Mouse (Mus musculus): Measurements from ENCODE around the gene Zfp503.

The Zfp503 gene

DNA sequence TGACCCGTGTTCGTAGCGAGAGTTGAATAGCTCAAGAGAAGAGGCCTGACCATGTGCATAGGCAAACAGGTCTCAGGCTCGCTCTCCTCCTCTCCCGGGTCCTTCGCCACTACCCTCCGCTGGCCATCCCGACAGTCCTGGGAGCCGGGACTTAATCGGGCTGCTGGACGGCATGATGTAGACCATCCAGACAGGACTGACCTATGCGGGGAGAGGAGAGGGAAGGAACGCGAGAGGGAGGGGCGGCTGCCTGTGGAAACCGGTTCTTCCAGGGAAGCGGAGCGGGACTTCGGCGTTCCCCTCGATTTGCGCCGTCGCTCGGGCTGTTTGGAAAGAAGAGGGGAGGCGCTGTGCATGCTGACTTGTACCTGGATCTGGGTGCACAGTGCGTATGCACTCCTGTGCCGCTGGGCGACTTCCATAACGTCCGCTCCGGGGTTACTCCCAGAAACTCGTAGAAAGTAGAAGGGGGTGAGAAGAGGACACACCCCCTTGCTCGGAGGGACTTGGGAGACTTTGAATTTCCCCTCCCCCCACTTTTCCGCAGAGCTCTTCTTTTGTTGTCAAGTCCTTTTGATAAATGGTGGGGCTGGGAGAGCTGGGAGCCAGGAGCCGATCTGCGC is at the start of gene Zfp503:
TSS of gene Zfp503 (minus strand) at position 311 of the 623 bp plus-strand sequence.
- peak; percentile 83 to 85 for DNase-seq

DNA sequence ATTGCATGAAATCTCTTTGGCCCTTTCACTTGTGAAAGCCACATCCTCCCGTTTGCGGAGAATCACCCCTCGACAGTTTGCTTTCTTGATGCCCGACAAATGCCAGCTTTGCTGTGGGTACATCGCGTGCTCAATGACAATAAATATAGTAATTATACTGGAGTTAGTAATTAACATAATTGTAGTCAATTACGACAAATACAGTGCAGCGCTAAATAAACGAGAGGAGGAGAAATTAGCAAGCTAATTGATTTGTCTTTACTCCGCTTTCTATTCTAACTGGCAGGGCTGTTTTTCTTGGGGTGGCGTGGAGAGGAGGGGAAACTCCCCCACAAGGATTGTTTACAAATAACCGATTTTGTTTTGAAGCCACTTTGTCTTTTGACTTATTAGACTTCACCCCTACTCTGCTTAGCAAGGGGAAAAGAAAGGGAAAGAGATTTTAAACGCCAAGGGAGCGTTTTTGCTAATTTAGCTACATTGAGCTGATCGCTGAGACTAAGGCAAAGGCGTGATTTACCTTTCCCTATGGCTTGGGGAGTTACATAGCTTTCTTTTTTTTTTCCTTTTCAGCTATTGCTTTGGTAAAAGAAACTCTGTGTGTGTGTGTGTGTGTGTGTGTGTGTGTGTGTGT is 48.2 kb upstream of the Zfp503 start:
- DNase-seq: no peak

DNA sequence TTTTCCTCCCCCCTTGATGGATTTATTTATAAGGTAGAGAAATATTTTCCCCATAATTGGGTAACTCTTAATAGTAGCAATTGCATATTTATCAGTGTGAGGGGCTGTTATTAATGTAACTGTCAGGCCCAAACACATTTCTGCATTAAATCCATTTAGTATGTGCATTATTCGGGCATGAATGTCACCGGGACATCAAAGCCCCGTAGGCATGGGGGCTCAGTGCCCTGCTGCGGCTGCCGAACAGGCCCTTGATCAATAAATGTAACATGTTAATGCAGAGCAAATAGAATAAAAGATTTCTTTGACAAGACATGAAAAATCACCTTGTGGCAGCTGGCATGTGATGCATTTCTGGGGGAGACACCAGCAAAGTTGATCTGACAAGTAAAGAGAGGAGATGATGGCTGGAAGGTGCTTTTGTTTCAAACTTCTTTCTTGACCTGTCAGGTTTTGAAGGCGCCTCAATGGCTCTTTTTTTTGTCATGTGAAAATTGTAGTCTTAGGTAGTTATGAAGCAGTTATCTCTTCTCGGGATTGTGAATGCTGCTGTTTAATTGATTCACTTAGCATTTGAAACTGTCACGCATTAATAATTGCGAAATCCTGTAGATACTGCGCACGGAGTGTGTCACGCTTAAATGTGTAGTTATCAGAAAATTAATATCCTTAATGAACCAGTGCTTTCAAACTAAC is 47.5 kb upstream of the Zfp503 start:
- DNase-seq: no peak

DNA sequence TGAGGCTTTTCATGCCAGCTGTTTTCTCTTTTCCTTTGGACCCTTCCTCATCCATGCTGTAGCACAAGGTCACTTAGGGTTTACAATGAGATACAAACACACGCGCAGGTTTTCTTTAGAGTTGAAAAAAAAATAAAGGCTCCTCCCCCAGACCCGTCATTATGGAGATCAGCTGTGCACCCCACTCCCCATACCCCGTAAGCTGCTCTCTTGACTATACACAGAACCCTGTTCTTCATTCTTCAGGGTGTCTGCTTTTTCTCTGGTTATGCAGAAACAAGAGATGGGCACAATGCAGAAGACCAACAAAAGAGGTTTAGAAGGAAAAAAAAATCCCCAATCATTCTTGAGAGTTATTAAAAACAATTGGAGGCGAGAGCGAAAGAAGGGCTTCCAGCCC is 46.9 kb upstream of the Zfp503 start:
- DNase-seq: no peak

DNA sequence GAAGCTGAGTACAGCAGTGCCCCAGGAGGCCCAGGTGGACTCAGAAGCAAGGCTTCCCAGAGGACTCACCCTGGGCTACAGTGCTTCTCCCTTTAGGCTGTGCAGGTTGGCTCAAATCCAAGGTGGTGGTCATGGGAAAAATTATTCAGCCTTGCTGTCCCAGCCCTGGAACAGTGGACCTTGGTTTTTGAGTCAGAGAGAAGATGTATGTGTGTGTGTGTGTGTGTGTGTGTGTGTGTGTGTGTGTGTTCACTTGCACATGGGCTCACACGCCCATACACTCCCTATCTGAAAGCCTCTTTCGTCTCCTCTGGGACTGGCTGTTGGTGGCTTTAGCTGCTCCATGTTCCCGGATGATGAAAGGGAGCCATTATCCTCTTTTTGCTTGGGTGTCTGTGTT is 46.5 kb upstream of the Zfp503 start:
- DNase-seq: no peak

DNA sequence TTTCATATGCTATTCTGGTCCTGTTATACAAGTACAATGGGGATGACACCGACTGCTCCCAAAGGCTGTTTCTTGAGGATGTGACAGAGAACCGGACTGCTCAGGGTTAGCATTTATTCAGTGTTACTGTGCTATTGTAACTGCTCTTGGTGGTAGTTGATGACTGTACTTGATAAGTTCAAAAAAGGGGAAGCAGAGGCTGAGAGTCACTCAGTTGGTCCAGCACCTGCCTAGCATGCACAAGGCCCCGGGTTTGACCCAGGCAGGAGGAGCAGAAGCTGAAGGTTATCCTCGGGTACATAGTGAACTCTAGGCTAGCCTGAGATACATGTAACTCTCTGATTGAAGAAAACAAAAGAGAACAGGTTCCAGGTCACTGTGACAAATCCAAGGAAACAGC is 34.1 kb upstream of the Zfp503 start:
- DNase-seq: no peak

DNA sequence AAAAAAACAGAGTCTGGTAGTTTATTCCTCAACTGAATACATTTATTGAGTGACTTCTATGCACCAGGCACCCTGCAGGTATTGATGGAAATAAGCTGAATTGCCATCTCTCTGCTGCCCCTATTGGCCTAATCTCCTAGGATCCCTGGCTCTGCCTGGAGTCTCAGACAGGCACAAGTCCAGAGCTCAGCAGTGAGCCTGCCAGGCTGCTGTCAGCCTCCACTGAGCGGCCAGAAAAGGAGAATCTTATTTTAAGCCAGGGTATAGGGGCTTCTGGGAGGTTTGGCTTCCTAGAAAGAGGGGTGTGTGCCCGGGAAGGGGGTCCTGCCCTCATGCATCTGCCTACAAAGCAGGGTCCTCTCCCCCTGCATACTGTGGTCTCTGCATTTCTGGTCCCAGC is 31.5 kb upstream of the Zfp503 start:
- DNase-seq: peak; percentile 71 to 78

DNA sequence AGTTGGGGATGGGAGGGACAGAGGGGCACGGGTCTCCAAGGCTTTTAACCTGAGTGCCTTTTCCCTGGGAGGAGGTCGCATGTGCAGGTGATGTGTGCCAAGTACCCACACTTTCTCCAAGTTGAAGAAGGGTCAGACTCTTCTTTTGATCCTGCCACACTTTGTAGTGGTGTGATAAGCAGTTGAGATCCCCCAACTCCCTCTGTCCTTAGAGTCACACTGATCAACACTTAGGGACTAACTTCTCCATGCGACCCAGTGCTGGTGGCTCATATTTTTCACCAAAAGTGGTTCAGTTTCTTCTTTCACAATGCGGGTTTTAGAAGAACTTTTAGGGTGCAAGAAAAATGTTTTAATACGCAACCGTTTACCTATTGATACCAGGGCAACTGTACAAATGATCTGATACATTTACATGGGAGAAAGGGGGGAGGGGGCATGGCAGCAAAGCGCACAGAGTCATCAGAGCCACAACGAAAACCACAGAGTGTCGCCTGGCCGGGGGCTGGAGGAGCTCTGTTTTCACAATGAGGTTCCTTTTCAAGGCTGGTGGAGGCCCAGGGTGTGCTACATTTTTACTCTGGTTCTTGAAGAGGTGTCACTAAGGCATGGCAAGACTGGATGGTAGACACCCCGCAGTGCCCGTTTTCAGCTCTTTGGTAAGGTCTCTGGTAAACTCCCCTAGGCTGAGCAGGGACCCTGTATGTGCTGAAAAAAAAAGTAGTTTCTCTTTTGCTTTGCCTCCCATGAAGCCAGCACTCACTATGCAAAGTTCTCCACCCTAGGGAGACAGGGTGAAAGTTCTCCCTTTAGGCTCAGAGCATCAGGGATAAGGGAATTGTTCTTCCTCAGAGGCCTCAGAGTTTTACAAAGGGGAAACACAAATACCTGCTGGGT is 30.8 kb upstream of the Zfp503 start:
- no peak for DNase-seq

DNA sequence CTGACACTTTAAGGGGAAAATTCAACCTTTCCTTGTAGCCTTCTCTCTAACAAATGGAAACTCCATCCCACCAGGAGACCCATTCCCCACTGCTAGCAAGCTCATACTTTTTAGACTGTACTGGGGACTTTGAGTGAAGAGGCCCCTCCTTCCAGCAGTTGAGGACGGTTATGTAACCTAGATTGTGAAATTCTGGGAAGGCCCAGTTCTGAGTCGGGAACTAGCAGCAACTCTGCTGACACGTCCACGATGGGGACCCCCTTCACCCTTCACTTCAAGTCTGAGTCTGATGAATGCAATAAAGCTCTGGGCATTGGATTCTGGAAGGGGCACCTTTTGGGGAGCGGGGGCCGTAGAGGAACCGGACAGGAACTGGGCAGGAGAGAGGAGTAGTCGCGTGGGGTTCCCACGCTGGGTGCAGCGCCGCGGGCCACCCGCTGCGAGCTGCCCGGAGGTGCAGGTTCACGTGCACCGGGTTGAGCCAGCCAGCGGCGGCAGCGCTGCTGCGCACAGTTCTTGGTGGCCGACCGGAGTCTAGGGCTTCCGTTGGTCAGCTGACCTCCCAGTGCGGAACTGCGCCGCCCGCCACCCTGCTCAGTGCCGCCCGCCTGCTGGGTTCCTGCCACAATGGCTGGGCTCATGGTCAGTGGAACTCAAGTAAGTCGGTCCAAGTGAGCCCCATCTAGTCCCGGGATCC is 30.0 kb upstream of the Zfp503 start, which contains the start of gene Lrmda:
TSS of gene Lrmda (plus strand) at position 461 of the 697 bp plus-strand sequence.
- peak; percentile 83 to 85 for DNase-seq

DNA sequence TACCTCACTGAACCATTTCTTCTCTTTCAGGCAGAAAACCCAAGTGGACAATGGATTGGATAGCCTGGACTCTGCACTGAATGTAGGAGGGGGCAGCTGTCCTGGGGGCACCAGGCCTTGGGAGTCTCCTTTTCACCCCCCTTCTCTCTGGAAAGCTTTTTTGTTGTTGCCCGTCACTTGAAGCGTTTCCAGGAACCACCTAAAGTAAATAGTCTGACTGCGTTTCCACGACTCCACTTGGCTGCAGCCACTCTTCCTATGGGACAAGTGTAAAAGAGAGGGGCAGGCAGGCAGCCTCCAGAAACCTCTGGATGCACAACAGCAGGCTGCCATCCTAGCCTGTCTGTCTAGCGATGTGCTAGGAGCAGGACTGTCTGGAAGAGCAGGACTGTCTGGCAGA is 27.6 kb upstream of the Zfp503 start:
- DNase-seq: no peak

DNA sequence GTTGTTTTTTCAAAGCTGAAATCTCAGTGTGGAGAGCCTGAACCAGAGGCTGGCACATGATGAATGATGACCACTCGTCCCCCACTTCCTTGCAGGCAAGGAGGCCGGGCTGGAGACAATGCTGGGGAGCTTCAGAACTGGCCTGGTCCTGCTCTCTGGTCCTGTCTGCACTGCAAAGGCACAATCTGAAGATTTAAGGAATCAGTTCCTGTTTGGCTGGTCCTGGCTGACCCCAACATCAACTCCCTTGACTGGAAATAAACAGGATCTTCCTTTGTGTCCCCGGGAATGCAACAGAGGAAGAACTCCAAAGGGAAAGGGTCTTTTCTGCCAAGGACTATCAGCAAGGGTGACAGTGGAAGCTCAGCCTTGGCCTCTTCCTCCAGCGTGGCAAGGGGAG is 25.4 kb upstream of the Zfp503 start:
- DNase-seq: peak; percentile 34 to 63

DNA sequence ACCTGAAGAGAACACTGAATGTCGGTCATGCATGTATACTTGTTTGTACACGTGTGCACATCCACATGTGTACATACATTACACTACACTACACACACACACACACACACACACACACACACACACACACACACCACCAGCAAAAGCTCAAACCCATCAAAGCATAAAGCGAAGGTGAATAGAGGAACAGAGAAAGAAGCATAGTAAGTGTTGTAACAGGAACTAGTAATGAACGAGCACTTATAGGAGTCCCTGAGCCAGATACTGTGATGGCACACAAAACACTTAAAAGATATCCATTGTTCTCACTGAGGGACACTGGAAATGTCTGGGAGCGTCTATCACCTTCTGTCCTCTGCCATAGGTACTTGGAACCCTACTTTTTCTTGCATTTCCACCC is 24.9 kb upstream of the Zfp503 start:
- DNase-seq: no peak

DNA sequence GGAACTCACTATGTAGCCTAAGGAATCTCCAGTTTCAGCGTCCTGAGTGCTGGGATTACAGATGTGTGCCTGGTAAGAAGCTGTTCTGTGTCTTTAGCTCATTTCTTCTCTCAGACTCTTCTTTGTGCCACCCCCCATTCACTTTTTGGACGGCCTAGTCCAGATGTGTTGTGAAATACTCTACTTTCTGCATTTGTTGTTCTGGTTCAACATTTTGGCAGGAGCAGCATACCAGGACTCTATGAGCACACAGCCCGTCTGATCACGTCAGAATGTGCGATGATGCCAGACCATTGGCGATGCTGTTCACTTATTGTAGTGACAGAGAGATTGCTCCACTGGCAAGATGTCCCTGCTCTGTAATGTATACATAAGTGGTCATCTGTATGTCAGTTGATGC is 17.6 kb upstream of the Zfp503 start:
- no peak for DNase-seq

DNA sequence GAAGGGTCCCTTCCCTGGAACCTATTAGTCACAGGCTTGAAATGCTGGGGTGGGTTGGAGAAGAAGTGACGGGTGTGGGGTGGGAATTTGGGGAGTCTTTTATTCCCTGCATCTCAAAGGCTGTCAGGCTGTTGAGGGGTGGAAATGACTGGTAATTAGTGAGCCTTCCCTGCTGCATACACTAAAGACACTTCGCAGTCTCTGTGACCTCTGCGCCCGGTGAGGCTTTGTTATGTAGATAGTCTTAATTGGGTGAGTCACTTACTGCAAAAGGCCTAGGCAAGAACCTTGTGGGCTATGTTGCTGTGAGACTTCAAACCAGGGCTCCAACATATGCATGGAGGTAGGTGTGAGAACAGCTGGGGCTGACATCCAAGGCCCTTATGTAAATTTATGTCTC is 15.5 kb upstream of the Zfp503 start:
- DNase-seq: no peak

DNA sequence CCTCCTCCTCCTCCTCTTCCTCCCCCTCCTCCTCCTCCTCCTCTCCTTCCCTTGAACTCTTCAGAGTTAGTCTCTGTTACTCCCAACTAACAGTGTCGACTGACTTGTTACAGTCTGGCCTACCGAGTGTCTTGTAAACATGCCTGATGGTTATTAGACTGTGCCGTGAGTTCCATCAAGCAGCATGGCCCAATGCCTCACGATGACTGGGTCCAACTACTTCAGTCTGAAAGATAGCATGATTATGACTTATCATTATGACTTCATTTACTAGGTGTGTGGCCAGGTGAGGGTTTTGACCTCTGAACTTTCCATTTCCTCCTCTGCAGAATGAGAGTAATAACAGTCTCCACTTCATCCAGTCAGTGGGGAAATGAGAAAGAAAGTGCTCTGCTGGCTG is 14.2 kb upstream of the Zfp503 start:
- no peak for DNase-seq

DNA sequence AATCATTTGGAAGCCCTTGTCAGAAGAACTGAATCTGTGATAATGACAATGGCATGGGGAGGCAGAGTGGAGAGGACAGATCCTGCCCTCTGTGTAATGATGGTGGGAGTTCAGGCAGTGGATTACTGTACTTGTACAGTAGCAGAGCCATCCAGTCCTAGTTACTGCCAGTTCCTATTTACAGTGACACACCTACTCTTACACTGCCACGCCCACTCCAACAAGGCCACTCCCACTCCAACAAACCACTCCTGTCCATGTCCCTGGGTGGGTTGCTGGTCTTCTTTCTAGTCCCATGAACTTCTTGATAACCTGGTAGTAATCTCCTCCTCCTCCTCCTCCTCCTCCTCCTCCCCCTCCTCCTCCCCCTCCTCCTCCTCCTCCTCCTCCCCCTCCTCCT is 13.8 kb upstream of the Zfp503 start:
- no peak for DNase-seq

DNA sequence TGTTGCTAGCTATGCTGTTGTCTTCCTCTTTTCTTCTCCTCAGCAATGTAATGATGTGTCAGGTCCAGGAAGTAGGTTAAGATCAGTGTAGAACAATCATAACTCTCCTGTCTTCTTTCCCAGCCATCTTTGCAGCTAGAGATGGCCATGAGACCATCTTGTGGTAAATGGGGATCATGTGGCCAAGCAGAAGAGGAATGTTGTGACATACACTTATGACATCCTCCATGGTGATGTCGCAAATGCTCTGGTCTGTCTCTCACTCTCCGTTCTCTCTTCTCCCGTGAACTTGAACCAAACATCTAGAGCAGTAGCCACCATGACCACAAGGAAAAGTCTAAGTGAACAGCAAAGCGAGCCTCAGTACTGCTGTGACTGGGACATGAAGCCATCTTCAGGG is 10.2 kb upstream of the Zfp503 start:
- no peak for DNase-seq

DNA sequence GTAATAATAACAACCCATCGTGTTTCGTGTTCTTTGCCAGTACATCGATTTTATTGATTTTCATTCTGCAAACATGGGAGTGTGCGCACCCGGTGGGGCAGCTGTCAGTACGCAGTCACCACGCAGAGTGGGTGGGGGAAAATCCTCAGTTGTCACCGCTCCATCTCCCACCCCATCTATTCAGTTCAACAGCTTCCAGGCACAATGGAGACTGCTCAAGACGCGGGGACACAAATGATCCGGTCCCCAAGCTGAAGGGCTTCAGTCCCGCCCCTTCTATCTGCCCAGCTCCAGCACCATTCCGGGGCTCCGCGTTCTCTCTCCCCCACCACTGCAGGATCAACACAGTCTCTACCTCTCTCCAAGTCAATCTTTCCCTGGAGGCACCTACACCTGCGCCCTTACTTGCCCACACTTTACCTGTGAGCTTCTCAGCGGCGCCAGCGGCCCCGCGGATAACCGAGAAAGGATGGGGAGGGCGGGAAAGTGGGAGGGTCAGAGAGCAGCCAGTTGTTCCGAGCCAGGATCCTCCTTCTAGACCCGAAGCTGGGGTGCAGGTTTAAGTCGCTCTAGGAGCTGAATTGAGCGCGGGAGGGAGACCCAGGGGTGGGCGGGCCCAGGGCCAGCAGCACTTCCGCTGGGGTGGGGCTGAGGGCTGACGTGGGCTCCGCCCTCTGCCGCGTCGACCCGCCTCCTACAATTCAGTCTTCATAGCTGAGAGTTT is 5.8 kb upstream of the Zfp503 start:
- DNase-seq: peak; percentile 87 to 89

DNA sequence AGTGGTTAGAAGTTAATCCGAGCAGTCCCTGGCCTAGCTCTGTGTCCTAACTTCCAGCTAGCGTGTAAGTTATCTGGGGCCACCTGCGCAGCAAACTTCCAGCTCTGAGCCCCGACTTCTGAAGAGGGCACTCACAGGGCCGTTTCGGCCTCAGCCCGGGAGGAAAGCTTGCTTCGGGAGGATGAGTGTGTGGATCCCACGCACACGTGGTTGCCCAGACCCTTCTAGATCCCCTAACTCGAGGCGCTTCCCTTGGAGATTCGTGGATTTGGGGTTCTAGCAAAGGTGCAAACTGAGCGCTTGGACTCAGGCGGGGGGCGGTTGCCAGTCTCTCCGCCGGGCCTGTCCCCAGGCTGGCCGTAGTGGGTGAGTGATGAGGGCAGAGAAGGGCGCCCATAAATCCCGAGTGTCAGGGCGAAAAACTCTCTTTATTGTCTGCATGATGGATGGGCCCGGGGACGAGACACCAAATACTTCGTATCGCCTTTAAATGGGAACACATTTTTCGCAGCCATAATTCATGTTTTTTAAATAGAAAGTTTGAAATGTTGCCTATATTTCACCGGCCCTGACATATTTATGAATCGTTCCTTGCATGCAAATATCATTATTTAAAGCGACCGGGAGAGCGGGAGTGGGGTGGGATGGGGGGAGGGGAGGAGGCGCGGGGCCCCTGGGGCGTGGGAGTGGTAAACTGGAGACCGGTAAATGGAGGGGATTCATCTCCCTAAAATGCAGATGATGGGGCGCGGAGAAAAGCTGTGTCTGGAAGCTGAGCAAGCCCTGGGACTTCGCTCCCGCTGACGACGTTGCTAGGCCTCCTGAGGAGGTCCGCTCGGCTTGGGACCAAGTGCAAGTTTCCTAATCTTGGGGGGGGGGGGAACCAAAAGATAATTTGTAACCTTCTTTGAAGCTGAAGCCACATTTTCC is 4.9 kb upstream of the Zfp503 start:
- peak; percentile 48 to 54 for DNase-seq

DNA sequence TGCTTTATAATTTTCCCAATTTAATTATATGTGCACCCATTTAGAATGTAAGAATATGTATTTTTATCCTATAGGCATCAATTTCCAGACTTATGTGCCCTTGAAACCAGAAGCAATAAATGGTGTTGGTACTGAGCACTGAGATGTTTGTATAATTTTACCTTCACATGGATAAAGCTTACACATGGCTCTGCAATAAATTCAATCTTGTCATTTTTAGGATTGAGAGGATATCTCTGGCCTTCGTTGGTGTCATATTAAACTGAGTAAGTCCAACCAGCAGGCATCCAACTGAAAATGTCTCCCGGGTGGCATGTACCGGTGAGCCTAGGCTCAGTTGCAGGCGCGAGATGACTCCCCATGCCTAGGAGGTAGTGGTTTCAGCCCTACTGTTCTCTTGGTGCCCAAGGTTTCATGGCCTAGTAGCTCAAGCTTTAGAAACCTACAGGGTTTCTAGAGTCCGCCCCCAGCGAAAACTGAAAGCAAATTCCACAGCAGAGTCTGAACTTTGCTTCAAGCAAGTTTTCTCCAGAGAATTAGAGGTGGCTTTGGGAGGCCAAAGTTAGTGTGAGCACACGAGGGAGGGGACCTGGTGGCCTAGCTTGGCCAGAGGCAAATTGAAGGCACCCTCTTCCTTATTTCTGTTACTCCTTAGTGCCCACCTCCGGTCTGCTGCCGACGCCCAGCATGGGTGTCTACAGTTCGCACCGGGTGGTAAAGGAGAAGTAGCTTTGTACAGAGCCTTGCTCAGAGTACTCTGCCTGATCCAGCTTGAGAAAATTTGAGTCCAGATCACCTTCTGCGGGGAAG is 4.1 kb upstream of the Zfp503 start:
- DNase-seq: peak; percentile 72 to 76
